Mouse (Mus musculus): ENCODE measurements around the gene Kcnd3. TPM values are rescaled to one million over a fixed set of nuclear protein-coding genes. Genes with fewer than 3 reads are reported as not detected.

Gene Kcnd3
- polyA plus RNA-seq, 2 experiments: 0.01 to 0.08 TPM

DNA sequence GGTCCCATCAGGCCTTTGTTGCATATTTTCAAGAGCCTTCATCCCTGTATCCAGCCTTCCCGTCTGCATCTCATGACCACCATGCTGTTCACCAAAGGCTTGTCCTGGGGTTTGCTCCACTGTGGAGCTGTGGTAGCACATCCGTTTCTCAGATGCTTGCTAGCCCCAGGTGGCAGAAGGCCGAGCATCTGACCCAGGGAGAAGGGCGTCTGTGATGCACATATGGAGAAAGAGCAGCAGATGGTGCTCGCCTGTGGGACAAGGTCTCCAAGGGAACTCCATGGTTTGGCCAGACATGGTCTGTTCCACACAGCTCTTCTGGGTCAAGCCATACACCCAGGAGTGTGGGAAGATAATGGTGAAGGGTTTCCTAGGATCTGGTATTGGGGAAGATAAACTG lies 191.4 kb downstream of the Kcnd3 start:
- no peak for DNase-seq (ENCODE audit: low read depth in 3 of 3, low spot score in 3 of 3)
- Histone ChIP-seq H3K9me3 (ENCODE audit: control insufficient read depth, low read length) (no peaks in the 10 kb centered on the region), H3K4me1 (replicated peaks; ENCODE audit: control insufficient read depth in 2 of 2, insufficient read depth in 2 of 2, low read length in 1 of 2) (no peaks in the 10 kb centered on the region), H3K27me3 (ENCODE audit: control insufficient read depth, insufficient read depth, low read length) (no peaks in the 10 kb centered on the region), H3K9ac (replicated peaks) (no peak overlapping the region), H3K4me3 (ENCODE audit: insufficient read depth in 1 of 2, low read depth in 2 of 2, low read length in 2 of 2) (no peak overlapping the region), H3K36me3 (replicated peaks; ENCODE audit: control insufficient read depth, insufficient read depth, low read depth) (no peaks in the 10 kb centered on the region), H3K27ac (no peak overlapping the region), H3K4me2 (ENCODE audit: low read depth) (no peak overlapping the region)
- 49% methylated on average over 5 of the region's 5 CpGs for WGBS (ENCODE audit: insufficient replicate concordance)
- TF ChIP-seq EP300 (IDR thresholded peaks at IDR 0.05; ENCODE audit: low read depth) (no peak), CTCF (IDR thresholded peaks at IDR 0.05; ENCODE audit: low read depth) (no peak)
- no peak for ATAC-seq (ENCODE audit: insufficient read depth)

DNA sequence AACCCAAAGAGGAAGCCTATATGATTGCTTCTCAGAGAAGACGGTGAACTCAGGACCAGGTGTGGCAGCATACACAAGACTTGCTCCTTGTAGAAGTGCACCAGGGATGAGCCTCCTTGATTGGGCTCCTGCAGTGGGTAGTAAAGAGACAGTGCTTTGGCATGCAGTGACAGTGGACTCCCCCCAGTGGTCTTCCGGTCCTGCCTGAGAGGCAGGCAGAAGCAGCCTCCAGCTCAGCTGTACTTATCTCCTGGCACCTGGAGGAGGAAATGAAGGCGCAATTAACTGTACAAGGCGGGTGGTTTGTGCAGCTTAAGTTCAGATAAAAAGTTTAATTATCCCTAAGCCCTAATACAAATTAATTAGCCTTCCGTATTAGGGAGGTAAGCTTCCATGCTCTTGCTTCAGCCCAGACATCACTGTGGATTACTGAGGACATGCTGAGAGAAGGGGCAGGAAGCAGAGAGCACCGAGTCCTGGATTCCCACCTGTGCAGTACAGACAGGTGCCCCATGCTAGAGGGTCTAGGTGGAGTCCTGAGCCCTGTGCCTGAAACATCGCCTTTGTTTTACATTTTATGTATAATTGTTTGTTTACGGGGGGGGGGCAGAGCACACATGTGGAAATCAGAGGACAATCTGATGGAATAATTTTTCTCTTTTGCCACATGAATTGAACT lies 196.9 kb downstream of the Kcnd3 start:
- Histone ChIP-seq H3K4me1 (replicated peaks; ENCODE audit: control insufficient read depth in 2 of 2, insufficient read depth in 2 of 2, low read length in 1 of 2) (no peaks in the 10 kb centered on the region), H3K36me3 (replicated peaks; ENCODE audit: control insufficient read depth, insufficient read depth, low read depth) (no peaks in the 10 kb centered on the region), H3K27me3 (ENCODE audit: control insufficient read depth, insufficient read depth, low read length) (no peaks in the 10 kb centered on the region), H3K27ac (no peak overlapping the region), H3K4me3 (ENCODE audit: insufficient read depth in 1 of 2, low read depth in 2 of 2, low read length in 2 of 2) (no peak overlapping the region), H3K4me2 (ENCODE audit: low read depth) (no peak overlapping the region), H3K9me3 (ENCODE audit: control insufficient read depth, low read length) (no peaks in the 10 kb centered on the region), H3K9ac (replicated peaks) (no peak overlapping the region)
- ATAC-seq (ENCODE audit: insufficient read depth) (no peak), DNase-seq (ENCODE audit: low read depth in 3 of 3, low spot score in 3 of 3) (no peak)
- TF ChIP-seq CTCF (IDR thresholded peaks at IDR 0.05; ENCODE audit: low read depth): no peak
- TF ChIP-seq EP300 (IDR thresholded peaks at IDR 0.05; ENCODE audit: low read depth): no peak
- 41% methylated on average over 8 of the region's 8 CpGs for WGBS (ENCODE audit: insufficient replicate concordance)

DNA sequence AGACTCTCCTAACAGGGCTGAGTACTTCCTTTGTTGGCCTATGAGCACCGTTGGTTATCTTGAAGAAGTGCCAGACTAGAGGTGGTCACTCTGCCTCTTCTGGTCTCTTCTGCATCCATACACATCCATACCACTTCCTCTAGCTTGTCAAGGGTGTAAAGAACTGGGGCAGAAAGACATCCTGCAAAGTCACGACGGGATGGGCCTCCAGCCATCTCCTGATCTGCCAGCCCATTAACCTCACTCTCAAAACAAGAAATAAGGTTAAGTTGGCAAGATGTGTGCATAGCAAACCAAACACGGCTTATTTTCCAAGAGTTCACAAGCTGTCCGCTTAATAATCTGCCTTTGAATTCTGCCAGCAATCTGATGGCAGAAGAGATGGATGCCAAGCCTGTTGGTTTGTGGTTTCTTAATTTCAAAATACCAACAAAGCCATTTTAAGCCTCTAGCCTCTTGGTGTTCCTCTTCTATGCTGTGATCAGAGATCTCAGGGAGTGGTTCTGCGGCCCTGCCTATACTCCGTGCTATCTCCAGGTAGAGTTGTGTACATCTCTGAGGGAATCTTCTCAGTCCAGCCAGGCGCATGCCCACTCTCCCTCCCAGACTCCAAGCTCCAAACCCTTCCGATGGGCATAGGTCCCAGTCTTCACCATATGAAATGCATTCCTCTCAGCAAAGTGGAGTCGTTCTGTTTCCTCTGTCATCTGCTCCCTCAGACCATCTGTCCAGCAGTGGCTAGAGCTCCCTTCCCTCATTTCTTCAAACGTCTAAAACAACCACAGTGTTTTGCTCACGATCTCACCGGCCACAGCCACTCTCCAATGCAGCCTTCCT lies 201.6 kb downstream of the Kcnd3 start:
- H3K4me1 ChIP-seq (replicated peaks; ENCODE audit: control insufficient read depth in 2 of 2, insufficient read depth in 2 of 2, low read length in 1 of 2): no peaks in the 10 kb centered on the region
- H3K36me3 ChIP-seq (replicated peaks; ENCODE audit: control insufficient read depth, insufficient read depth, low read depth): no peaks in the 10 kb centered on the region
- 59% methylated on average over 13 of the region's 13 CpGs for WGBS (ENCODE audit: insufficient replicate concordance)
- H3K4me3 ChIP-seq (ENCODE audit: insufficient read depth in 1 of 2, low read depth in 2 of 2, low read length in 2 of 2): no peak overlapping the region
- DNase-seq (ENCODE audit: low read depth in 3 of 3, low spot score in 3 of 3) (no peak), ATAC-seq (ENCODE audit: insufficient read depth) (no peak)
- no peak overlapping the region for H3K4me2 ChIP-seq (ENCODE audit: low read depth)
- TF ChIP-seq CTCF (IDR thresholded peaks at IDR 0.05; ENCODE audit: low read depth): no peak
- TF ChIP-seq EP300 (IDR thresholded peaks at IDR 0.05; ENCODE audit: low read depth): no peak
- no peak overlapping the region for H3K9ac ChIP-seq (replicated peaks)
- no peak overlapping the region for H3K27ac ChIP-seq
- H3K27me3 ChIP-seq (ENCODE audit: control insufficient read depth, insufficient read depth, low read length): no peaks in the 10 kb centered on the region
- no peaks in the 10 kb centered on the region for H3K9me3 ChIP-seq (ENCODE audit: control insufficient read depth, low read length)

DNA sequence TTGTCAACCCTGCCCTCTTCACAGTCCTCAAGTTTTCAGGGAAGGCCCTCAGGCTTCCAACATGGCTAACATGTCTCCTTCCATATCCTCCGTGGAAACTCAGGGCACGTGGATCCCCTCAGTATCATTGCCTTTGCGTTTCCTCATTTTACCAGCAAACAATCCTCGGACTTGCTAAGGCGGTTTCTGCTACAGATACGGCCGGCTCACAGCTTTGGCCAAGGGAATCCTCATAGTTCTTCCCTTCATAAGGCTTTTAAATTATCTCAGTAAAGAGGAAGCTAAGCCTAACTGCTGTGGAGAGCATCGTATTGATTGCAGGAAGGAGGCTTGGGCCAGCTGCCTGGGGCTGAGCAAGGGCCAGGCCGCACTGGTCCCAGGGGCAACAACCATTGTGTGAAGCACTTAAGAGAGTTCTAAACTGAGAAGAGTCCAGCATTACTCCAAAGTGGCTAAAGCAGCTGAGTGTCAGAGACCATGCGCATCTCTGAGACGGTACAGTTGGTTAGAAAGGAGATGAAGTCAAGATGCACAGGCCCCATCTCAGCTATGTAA lies 203.0 kb downstream of the Kcnd3 start:
- Histone ChIP-seq H3K36me3 (replicated peaks; ENCODE audit: control insufficient read depth, insufficient read depth, low read depth) (no peaks in the 10 kb centered on the region), H3K27ac (no peak overlapping the region), H3K4me3 (ENCODE audit: insufficient read depth in 1 of 2, low read depth in 2 of 2, low read length in 2 of 2) (no peak overlapping the region), H3K4me2 (ENCODE audit: low read depth) (no peak overlapping the region), H3K9me3 (ENCODE audit: control insufficient read depth, low read length) (no peaks in the 10 kb centered on the region), H3K9ac (replicated peaks) (no peak overlapping the region), H3K27me3 (ENCODE audit: control insufficient read depth, insufficient read depth, low read length) (no peaks in the 10 kb centered on the region), H3K4me1 (replicated peaks; ENCODE audit: control insufficient read depth in 2 of 2, insufficient read depth in 2 of 2, low read length in 1 of 2) (no peaks in the 10 kb centered on the region)
- TF ChIP-seq CTCF (IDR thresholded peaks at IDR 0.05; ENCODE audit: low read depth) (no peak), EP300 (IDR thresholded peaks at IDR 0.05; ENCODE audit: low read depth) (no peak)
- WGBS (ENCODE audit: insufficient replicate concordance): 66% methylated on average over 11 of the region's 11 CpGs
- DNase-seq (ENCODE audit: low read depth in 3 of 3, low spot score in 3 of 3): no peak
- no peak for ATAC-seq (ENCODE audit: insufficient read depth)

DNA sequence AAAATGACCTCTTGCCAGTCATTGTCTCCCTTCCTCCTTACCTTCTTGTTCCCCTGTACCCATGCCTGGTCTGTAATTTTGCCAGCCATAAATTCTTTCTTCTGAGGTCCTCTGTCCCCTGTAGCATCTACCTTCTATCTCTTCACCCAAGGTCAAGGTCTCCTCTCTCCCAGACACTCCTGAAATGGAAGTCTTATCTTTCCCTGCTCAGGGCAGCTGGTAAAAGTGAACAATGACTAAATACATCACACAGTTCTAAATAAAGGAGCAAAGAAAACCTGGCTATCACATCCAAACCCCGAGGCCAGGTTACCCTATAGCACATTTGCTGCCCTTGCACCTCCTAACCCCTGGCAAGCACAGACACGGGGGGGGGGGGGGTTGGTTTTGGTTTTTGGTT lies 208.4 kb downstream of the Kcnd3 start:
- H3K4me3 ChIP-seq (ENCODE audit: insufficient read depth in 1 of 2, low read depth in 2 of 2, low read length in 2 of 2): no peak overlapping the region
- no peak overlapping the region for H3K27ac ChIP-seq
- 32% methylated on average over 2 of the region's 2 CpGs for WGBS (ENCODE audit: insufficient replicate concordance)
- H3K4me2 ChIP-seq (ENCODE audit: low read depth): no peak overlapping the region
- H3K9me3 ChIP-seq (ENCODE audit: control insufficient read depth, low read length): no peaks in the 10 kb centered on the region
- TF ChIP-seq EP300 (IDR thresholded peaks at IDR 0.05; ENCODE audit: low read depth) (no peak), CTCF (IDR thresholded peaks at IDR 0.05; ENCODE audit: low read depth) (no peak)
- no peaks in the 10 kb centered on the region for H3K36me3 ChIP-seq (replicated peaks; ENCODE audit: control insufficient read depth, insufficient read depth, low read depth)
- H3K27me3 ChIP-seq (ENCODE audit: control insufficient read depth, insufficient read depth, low read length): no peaks in the 10 kb centered on the region
- no peak for DNase-seq (ENCODE audit: low read depth in 3 of 3, low spot score in 3 of 3)
- no peak for ATAC-seq (ENCODE audit: insufficient read depth)
- H3K9ac ChIP-seq (replicated peaks): no peak overlapping the region
- peaks cover 4 to 7% of the 10 kb centered on the region in 2 experiments for H3K4me1 ChIP-seq (replicated peaks; ENCODE audit: control insufficient read depth in 2 of 2, insufficient read depth in 2 of 2, low read length in 1 of 2)
